Mouse (Mus musculus) midbrain, postnatal 0 days (tissue): ENCODE results near the gene Irak2. TPM values are rescaled to one million over a fixed set of nuclear protein-coding genes. Genes with fewer than 3 reads are reported as not detected.

Source experiments
- ATAC-seq: fragments of 200-750 bp; cut with Nextera tagmentation; 2 replicates; pipeline ENCODE4 v1.8.0; 2017; ENCODE audit warnings: moderate number of reproducible peaks, mild to moderate bottlenecking, moderate TSS enrichment, moderate library complexity; ENCODE audit not compliant: low FRiP score
- DNase-seq: peaks from one replicate; pipeline ENCODE4 v3.0.0-alpha.2; 2015; ENCODE audit warnings: low spot score
- H3K27ac ChIP-seq: fragments of 300-500 bp; sonication (generic); 2 replicates; pipeline ENCODE4 v1.5.1; 2014; ENCODE audit warnings: low read depth, mild to moderate bottlenecking, low read length, mixed read lengths
- H3K27me3 ChIP-seq: fragments of 300-500 bp; sonication (generic); 2 replicates; pipeline ENCODE4 v1.6.1; 2014; ENCODE audit warnings: low read length, control low read depth, mixed read lengths; ENCODE audit not compliant: insufficient read depth
- H3K36me3 ChIP-seq: fragments of 300-500 bp; sonication (generic); 2 replicates; pipeline ENCODE4 v1.6.1; 2014; ENCODE audit warnings: low read length, control low read depth, mixed read lengths; ENCODE audit not compliant: insufficient read depth
- H3K4me1 ChIP-seq: fragments of 300-500 bp; sonication (generic); 2 replicates; pipeline ENCODE4 v1.6.1; 2014; ENCODE audit warnings: mild to moderate bottlenecking, control low read depth, antibody characterized with exemption, low read length, mixed read lengths; ENCODE audit not compliant: insufficient read depth
- H3K4me2 ChIP-seq: fragments of 300-500 bp; sonication (generic); 2 replicates; pipeline ENCODE4 v1.6.1; 2014; ENCODE audit warnings: low read depth, mild to moderate bottlenecking, low read length, mixed read lengths; ENCODE audit not compliant: poor library complexity, severe bottlenecking
- H3K4me3 ChIP-seq: fragments of 300-500 bp; sonication (generic); 2 replicates; pipeline ENCODE4 v1.5.1; 2014; ENCODE audit warnings: low read depth, mild to moderate bottlenecking, low read length, moderate library complexity
- H3K9ac ChIP-seq: fragments of 300-500 bp; sonication (generic); replicated peaks from 2 replicates; pipeline ENCODE4 v1.6.1; 2014; ENCODE audit warnings: mild to moderate bottlenecking, low read length, moderate library complexity, mixed read lengths; ENCODE audit not compliant: poor library complexity, severe bottlenecking
- H3K9me3 ChIP-seq: fragments of 300-500 bp; sonication (generic); 2 replicates; pipeline ENCODE4 v1.6.1; 2016; ENCODE audit warnings: low read length, control low read depth
- CTCF ChIP-seq: IDR thresholded peaks from 2 replicates; pipeline ENCODE4 v1.5.1; 2016; ENCODE audit warnings: antibody characterized with exemption, mild to moderate bottlenecking
- WGBS: fragments of 180-500 bp; shearing (Covaris S2); extraction: QIAGEN DNeasy Blood & Tissue Kit; methylation state at CpG from one replicate; pipeline ENCODE4 v1.1.7; 2014; 5-methylcytosine and 5-hydroxymethylcytosine counted together
- polyA plus RNA-seq: library from polyadenylated mRNA; unstranded; fragments of >200 nt; fragmentation: Nextera tagmentation; extraction: Ambion mirVana; gene quantifications from 2 replicates; pipeline ENCODE4 v1.2.1, GENCODE M21; 2015
- total RNA-seq: library from RNA; depleted of rRNA; stranded (reverse); fragments of >200 nt; gene quantifications from 2 replicates; pipeline ENCODE4 v1.2.3, GENCODE M21; 2014

Irak2 gene
- total and polyA plus RNA-seq, 2 experiments from 2014 or later = 2.7 to 7.6 TPM

GRCm38 (mm10) chr6:113624989-113625770 is 13.1 kb upstream of the Irak2 start:
- H3K9ac ChIP-seq = peak overlapping the region; percentile 86; the same call in 1 of the 2 replicates
- DNase-seq (peak; percentile 17), ATAC-seq (no peak)
- peak overlapping the region; percentile 75 for H3K4me2 ChIP-seq
- H3K9me3 ChIP-seq = no peaks in the 10 kb centered on the region
- H3K4me1 ChIP-seq = peaks cover 5% of the 10 kb centered on the region; the same call in 1 of the 2 replicates
- no peak overlapping the region for H3K27ac ChIP-seq
- TF ChIP-seq CTCF = no peak
- 31% methylated on average over 5 of the region's 5 CpGs for WGBS
- H3K27me3 ChIP-seq = no peaks in the 10 kb centered on the region
- H3K4me3 ChIP-seq = peak overlapping the region; percentile 69
- peaks cover 13% of the 10 kb centered on the region for H3K36me3 ChIP-seq

GRCm38 (mm10) chr6:113630322-113630721 is 7.9 kb upstream of the Irak2 start:
- no peaks in the 10 kb centered on the region for H3K9me3 ChIP-seq
- H3K27ac ChIP-seq = no peak overlapping the region
- H3K4me2 ChIP-seq = no peak overlapping the region
- H3K36me3 ChIP-seq = peaks cover 22% of the 10 kb centered on the region
- H3K4me3 ChIP-seq = no peak overlapping the region
- DNase-seq (no peak), ATAC-seq (no peak)
- H3K4me1 ChIP-seq = no peaks in the 10 kb centered on the region; the same call in 1 of the 2 replicates
- H3K9ac ChIP-seq = no peak overlapping the region
- TF ChIP-seq CTCF = no peak
- 81% methylated on average over 5 of the region's 5 CpGs for WGBS
- no peaks in the 10 kb centered on the region for H3K27me3 ChIP-seq

- no peak for TF ChIP-seq CTCF
- ATAC-seq = no peak
- 92% methylated on average over 4 of the region's 4 CpGs for WGBS
Measured at GRCm38 (mm10) chr6:113632863-113633262, 5.4 kb upstream of the Irak2 start.

GRCm38 (mm10) chr6:113639201-113639600 is 934 bp downstream of the Irak2 start:
- Histone ChIP-seq H3K9ac (no peak overlapping the region), H3K4me1 (no peaks in the 10 kb centered on the region), H3K36me3 (no peaks in the 10 kb centered on the region), H3K4me3 (no peak overlapping the region), H3K27me3 (no peaks in the 10 kb centered on the region), H3K4me2 (no peak overlapping the region), H3K9me3 (no peaks in the 10 kb centered on the region), H3K27ac (no peak overlapping the region)
- DNase-seq (no peak), ATAC-seq (no peak)
- WGBS = 81% methylated on average over 4 of the region's 4 CpGs
- no peak for TF ChIP-seq CTCF

More at GRCm38 (mm10) chr6:113632863-113633262, 5.4 kb upstream of the Irak2 start:
- Histone ChIP-seq H3K27me3 (no peaks in the 10 kb centered on the region), H3K4me1 (no peaks in the 10 kb centered on the region), H3K27ac (no peak overlapping the region), H3K36me3 (peaks cover 22% of the 10 kb centered on the region), H3K9me3 (no peaks in the 10 kb centered on the region), H3K4me2 (no peak overlapping the region), H3K4me3 (no peak overlapping the region), H3K9ac (no peak overlapping the region)
- DNase-seq = no peak

GRCm38 (mm10) chr6:113642605-113643004 is 4.3 kb downstream of the Irak2 start:
- Histone ChIP-seq H3K27ac (no peak overlapping the region), H3K4me2 (no peak overlapping the region), H3K27me3 (no peaks in the 10 kb centered on the region), H3K9me3 (no peaks in the 10 kb centered on the region), H3K9ac (no peak overlapping the region), H3K4me3 (no peak overlapping the region), H3K4me1 (no peaks in the 10 kb centered on the region), H3K36me3 (no peaks in the 10 kb centered on the region)
- TF ChIP-seq CTCF = no peak
- no peak for DNase-seq
- no peak for ATAC-seq
- 87% methylated on average over 8 of the region's 8 CpGs for WGBS

- Histone ChIP-seq H3K27me3 (no peaks in the 10 kb centered on the region), H3K4me2 (no peak overlapping the region), H3K9me3 (no peaks in the 10 kb centered on the region), H3K4me3 (no peak overlapping the region), H3K9ac (no peak overlapping the region), H3K36me3 (no peaks in the 10 kb centered on the region), H3K27ac (no peak overlapping the region), H3K4me1 (no peaks in the 10 kb centered on the region)
- TF ChIP-seq CTCF = no peak
- 85% methylated on average over 4 of the region's 4 CpGs for WGBS
- ATAC-seq = no peak
- DNase-seq = no peak
Measured at GRCm38 (mm10) chr6:113643021-113643420, 4.8 kb downstream of the Irak2 start.
